Mouse (Mus musculus) B cell, adult 67 days (primary cell): ENCODE data around the gene Fgfr2. TPM values are rescaled to one million over a fixed set of nuclear protein-coding genes. Genes with fewer than 3 reads are reported as not detected.

Source experiments
- total RNA-seq, 2 experiments: library from RNA; stranded (reverse); gene quantifications; 4 replicates each; pipeline ENCODE4 v1.2.4; 2023

Gene Fgfr2
- total RNA-seq, 2 experiments from 2014 or later = not detected

GRCm38 (mm10) chr7:131410416-131411058, 1712.6 kb downstream of the Fgfr2 start, which contains the start of the genes Ikzf5 and Acadsb:
Ikzf5 (minus strand) TSS chr7:131410521.
Acadsb (plus strand) TSS chr7:131410601.

DNA sequence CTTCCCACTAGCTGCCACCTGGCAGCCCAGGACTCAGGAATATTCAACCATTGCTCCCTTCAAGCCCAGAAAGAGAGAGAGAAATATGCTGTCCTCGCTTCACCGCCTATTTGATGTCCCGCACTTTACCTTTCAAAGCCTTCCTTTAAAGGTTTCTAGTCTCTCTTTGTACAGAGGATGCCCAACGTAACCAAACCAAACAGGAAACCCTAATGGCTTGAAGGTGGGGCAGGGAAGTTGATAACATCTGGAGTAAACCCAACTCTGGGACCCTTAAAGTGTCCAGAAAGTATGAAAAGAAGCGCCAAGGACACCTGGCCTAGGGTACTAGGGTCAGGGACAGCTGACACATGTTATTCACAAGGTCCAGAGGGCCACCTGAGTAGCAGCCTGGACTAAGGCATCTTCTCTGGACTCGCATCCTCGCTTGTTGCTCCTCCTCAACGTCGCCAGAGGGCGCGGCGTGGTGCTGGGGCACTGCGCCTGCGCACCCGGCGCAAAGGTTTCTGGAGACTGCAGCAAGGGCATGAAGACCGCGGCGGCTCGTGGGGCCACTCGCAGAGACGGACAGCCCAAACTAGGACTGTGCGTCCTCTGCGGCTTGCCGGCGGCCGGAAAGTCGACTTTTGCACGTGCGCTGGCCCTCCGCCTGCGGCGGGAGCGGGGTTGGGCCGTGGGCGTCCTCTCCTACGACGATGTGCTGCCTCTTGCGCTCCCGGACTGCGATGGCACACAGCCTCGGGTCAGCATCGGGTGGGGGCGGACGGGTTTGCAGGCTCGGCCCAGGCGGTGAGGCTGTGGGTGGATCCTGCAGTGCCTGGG, 1752.3 kb downstream of the Fgfr2 start, which contains the start of gene Pstk:
TSS of gene Pstk (plus strand) at position 494 of the 822 bp plus-strand sequence.

GRCm38 (mm10) chr7:131362615-131363300, 1760.4 kb downstream of the Fgfr2 start, which contains the start of gene 2310057M21Rik:
2310057M21Rik (minus strand) TSS chr7:131362759.

DNA sequence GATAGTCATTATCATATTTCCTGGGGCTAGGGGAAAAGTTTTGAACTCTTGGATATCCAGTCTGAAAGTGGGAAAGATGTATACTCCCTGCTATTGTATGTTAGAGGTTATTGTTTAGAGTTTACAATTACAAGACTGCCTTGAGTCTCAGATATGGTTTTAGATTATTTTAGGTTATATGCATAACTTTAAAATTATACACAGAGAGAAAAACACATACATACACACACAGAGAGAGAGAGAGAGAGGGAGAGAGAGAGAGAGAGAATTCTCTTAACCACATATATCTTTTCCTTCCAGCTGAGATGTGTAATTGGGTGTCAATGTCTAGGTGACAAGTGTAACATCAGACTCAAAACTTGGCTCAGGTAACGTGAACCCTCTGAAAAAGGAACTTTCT, 1789.6 kb downstream of the Fgfr2 start, which contains the start of gene Fam24a:
TSS of gene Fam24a (plus strand) at position 301 of the 400 bp plus-strand sequence.

GRCm38 (mm10) chr7:131329416-131329815, 1793.7 kb downstream of the Fgfr2 start, which contains the start of gene Fam24b:
Fam24b (minus strand) TSS chr7:131329516.

DNA sequence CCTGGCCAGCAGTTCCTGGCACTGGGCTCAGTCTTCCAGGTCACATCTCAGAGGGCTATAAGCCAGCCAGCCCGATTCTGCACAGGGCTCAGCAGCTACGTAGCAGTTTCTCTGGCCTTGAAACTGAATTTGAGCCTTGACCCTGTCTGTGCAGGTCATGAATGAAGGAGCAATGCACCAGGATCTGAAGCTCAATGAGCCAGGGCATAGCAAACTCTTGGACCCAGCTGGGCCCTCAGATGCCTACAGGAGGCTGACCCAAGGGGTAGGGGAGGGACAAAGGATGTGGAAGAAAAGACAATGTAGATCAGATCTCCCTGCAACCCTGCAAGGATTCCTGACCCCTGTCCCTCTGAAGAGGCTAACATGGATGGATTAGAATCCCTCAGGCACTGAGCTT, 1801.0 kb downstream of the Fgfr2 start, which contains the start of gene Cuzd1:
TSS of gene Cuzd1 (minus strand) at position 101 of the 400 bp plus-strand sequence.

DNA sequence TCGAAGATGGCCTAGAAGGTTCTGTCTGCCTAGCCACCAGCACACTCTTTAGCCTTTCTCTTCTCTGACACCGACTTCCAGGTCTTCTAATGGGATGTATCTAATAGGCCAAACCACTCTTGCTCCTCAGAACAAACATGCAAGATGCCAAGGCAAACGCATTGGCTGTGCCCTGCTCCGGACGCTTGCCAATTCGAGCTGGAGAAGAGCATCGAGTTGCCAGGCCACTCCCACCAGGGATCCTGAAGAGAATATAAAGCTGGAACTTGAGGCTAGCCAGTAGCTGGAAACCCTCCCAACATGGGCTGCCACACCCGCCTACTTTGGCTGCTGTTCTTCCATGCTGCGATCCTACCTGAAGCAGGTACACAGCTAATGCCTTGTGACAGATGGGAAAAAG, 1949.0 kb downstream of the Fgfr2 start, which contains the start of gene 5430419D17Rik:
TSS of gene 5430419D17Rik (plus strand) at position 282 of the 400 bp plus-strand sequence.

DNA sequence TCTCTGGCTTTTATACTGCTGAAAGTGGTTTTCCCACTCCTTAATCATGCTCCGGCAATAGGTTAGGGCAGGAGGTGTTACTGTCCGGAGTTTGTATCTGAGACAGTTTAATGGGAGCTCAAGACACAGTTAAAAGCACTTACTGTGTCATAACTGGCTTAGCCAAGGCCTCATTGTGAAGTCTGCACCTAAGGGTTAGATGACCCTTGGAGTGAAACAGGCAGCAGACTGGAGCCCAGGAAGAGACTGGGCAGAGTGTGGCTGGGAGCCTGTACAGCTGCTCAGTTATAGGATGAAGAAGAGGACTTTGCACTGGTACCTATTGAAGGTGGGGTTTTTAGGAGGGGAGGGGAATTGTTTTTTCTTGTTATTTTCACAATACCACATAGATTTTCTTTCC, 1976.9 kb downstream of the Fgfr2 start, which contains the start of gene 4933402N03Rik:
TSS of gene 4933402N03Rik (minus strand) at position 101 of the 400 bp plus-strand sequence.

DNA sequence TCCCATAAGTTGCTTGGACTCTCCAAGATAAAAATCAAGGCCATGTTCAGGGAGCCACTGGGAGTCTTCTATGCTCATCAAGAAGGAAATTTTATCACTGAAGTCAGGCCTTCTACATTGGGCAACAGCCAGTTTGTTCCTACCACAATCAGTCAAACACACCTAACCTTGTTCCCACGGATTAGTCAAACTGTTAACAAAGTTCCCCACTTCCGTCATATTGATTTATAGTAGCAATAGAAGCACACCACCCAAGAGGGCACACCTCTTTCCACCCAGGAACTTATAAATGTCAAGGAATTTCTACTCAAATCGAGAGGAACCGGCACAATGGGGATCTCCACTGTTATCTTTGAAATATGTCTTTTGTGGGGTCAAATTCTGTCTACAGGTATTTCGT, 2091.4 kb downstream of the Fgfr2 start, which contains the start of gene Dmbt1:
TSS of gene Dmbt1 (plus strand) at position 299 of the 400 bp plus-strand sequence.

GRCm38 (mm10) chr7:130935793-130936471, 2187.2 kb downstream of the Fgfr2 start, which contains the start of gene Htra1:
Htra1 (plus strand) TSS chr7:130936111.

DNA sequence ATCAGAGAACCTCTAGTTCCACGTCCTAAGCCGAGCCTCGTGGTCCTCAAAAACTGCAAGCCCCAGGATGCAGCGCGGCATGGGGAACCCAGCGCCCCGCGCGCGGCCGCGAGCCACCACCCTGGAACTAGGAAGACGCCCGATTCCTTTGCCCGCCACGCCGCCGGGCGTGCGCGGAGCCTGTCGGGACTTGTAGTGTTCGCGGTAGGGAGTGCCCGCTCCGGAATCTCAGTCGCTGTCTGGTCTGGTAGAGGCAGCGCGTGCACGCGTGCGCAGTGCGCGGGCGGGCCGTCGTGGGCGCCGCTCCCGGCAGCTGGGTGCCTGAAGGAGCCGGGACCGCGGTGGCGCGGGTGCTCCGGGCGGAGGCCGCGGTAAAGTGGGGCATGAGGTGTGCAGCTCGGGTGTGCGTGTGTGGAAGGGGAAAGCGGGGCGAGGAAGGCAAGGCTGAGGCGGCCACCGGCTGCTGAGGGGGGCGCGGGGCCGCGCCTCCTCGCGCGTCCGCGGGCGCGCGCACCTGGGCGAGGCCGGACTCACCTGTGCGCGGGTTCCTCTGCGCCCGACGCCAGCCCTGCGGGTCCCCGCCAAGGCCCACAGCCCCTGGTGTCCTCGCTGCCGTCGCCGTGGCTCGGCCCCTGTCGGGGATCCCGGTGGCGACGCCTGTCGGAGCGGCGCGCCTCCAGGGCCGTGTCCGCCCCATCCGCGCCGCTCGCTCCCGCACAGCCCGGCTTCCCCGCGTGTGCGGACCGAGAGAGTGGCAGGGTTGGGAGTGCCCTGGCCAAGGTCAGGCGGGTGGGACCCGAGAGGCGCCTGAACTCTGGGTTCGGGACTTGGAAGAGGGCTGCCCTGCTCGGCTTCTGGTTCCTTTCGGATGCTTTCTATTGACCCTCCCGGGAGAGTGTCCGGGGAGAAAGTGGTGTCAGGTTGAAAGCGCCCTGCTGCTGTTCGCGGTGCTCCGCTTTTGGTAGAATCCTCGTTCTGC, 2257.2 kb downstream of the Fgfr2 start, which contains the start of gene Plekha1:
TSS of gene Plekha1 (plus strand) at position 144 of the 979 bp plus-strand sequence.

GRCm38 (mm10) chr7:130773914-130774630, 2349.1 kb downstream of the Fgfr2 start, which contains the start of gene Btbd16:
Btbd16 (plus strand) TSS chr7:130774069.

DNA sequence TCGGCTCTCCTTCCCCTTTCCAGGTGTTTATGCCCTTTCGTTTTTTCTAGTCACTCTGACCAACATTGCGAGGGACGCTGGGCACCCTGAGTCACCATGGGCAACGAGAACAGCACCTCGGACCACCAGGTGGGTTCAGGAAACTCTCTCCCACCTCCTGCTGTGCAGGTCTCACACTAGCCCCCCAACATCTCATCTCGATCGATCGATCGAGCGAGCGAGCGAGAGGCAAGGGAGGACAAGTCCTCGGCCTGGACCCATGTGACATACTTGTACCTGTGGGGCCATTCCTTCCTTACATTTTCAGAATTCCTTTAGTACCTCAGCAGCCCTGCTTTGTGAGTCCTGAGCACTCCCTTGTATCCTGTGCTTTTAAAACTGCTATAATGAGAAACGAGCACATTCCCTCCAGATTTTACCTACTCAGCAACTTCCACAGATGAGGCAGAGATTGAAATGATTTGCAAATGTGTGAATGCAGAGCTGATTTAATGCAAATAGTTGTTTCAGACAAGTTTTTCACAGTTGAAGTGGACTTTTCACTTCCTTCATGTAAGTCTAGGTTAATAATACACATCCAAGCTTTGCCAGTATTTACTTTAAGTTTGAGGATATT, 2545.7 kb downstream of the Fgfr2 start, which contains the start of gene Tacc2:
TSS of gene Tacc2 (plus strand) at position 51 of the 616 bp plus-strand sequence.

DNA sequence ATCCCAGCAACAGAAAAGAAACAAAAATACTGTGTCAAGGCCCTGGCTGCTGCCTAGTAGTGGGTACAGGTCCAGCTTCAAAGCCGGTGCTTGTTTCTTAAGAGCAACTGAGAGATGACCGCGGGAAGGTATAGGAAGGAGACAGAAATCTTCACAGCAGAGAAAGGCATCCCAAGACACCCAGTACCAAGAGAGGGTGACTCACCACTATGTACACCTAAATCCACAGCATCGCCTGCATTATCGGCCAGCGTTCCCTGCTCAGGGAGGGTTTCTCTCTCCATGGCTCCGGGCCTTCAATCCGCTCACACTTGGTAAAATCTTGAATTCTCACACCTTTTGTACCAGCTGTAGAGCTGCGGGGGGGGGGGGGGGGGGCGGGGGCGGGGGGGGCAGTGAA, 2550.3 kb downstream of the Fgfr2 start, which contains the start of gene Nsmce4a:
TSS of gene Nsmce4a (minus strand) at position 298 of the 400 bp plus-strand sequence.

DNA sequence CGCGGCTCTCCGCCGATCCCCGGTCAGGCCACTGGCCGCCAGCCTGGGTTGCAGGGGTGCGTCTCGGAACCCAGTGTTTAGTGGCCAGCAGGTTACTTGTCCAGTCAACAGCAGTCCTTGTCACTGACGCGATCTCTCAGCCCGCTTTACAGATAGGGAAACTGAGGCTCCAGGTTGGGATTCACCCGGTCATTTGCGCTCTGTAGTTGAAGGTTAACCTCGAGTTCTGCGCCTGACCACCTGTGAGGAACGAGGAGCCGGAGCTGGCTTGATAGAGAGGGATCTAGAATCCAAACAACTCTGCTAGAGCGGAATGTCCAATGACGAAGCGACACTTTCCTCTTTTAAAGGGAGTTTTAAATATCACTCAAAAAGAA, 2603.1 kb downstream of the Fgfr2 start, which contains the start of gene Ate1:
TSS of gene Ate1 (minus strand) at position 321 of the 377 bp plus-strand sequence.

